Mouse (Mus musculus): ENCODE measurements around the gene Dgke.

Gene Dgke

GRCm38 (mm10) chr11:89068649-89069048 lies 2.0 kb upstream of the Dgke start:
- H3K36me3 ChIP-seq (ENCODE audit: insufficient read depth, low read length), result no peaks in the 10 kb centered on the region
- no peaks in the 10 kb centered on the region for H3K27me3 ChIP-seq (ENCODE audit: insufficient read depth, low read length)
- H3K9me3 ChIP-seq (ENCODE audit: low read length), result no peaks in the 10 kb centered on the region
- TF ChIP-seq POU5F1 (IDR thresholded peaks at IDR 0.05; ENCODE audit: borderline replicate concordance, low read length) (no peak), CTCF (conservative IDR thresholded peaks at IDR 0.05; ENCODE audit: low read length) (no peak), NANOG (IDR thresholded peaks at IDR 0.05; ENCODE audit: borderline replicate concordance, low read length) (no peak)
- H3K4me1 ChIP-seq (replicated peaks; ENCODE audit: low read depth, low read length), result peaks cover 72% of the 10 kb centered on the region
- peak overlapping the region; percentile 32; the same call in 1 of the 2 replicates for H3K4me3 ChIP-seq (replicated peaks; ENCODE audit: low read length)

DNA sequence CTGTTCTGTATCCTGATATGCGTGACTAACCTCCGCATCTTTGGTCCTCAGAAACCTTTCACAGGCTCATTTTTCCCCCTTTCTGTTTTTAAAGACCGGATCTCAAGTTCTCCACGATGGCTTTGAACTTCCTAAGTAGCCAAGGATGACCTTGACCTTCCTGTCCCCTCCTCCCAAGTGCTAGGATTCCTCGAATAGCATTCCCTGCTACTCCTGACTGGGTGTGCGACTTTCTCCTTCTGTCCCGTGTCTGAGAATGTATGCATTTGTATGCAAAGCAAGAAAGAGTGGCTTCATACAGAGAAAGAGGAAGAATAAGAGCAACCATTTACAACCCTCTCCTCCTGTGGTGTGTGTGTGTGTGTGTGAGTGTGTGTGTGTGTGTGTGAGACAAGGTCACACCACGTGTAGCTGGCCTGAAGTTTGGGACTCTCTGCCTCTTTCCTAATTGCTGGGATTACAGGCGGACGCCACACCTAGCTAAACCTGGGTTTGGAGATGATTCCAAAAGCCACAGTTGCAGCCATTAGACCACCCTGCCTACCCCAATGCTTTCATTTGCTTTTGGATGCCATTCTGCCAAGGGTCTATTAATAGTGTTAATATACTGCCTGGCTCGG lies 1.3 kb upstream of the Dgke start:
- H3K4me1 ChIP-seq (replicated peaks; ENCODE audit: low read depth, low read length), result peaks cover 72% of the 10 kb centered on the region
- H3K9me3 ChIP-seq (ENCODE audit: low read length), result no peaks in the 10 kb centered on the region

DNA sequence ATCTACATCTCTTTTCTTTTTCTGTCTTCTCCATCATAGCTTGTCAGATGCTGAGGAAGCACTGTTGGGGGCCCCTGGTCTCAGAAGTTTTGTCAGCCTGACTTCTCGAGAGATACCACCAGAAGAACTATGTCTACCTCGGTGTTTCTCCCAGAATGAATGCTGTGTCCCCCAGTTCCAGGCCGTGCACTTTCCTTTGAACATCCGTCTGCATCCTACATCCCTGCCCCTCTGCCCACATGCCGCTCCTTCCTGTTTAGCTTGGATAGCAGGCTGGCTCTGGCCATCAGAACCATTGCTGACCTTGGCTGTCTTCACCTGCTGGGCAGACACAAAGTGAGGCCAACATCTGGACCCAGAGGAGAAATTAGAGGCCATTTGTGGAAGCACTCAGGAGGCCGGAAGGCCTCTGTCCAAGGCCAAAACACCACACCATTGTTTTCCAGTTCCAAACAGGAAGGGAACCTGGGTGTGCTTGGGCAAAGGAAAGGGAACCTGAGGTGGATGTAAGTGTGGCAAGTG lies 712 bp upstream of the Dgke start:
- TF ChIP-seq POU5F1 (IDR thresholded peaks at IDR 0.05; ENCODE audit: borderline replicate concordance, low read length) (no peak), CTCF (conservative IDR thresholded peaks at IDR 0.05; ENCODE audit: low read length) (no peak), NANOG (IDR thresholded peaks at IDR 0.05; ENCODE audit: borderline replicate concordance, low read length) (no peak)
- peak overlapping the region; percentile 57 for H3K4me3 ChIP-seq (replicated peaks; ENCODE audit: low read length)
- no peaks in the 10 kb centered on the region for H3K9me3 ChIP-seq (ENCODE audit: low read length)
- no peaks in the 10 kb centered on the region for H3K27me3 ChIP-seq (ENCODE audit: insufficient read depth, low read length)
- peaks cover 72% of the 10 kb centered on the region for H3K4me1 ChIP-seq (replicated peaks; ENCODE audit: low read depth, low read length)
- H3K36me3 ChIP-seq (ENCODE audit: insufficient read depth, low read length), result no peaks in the 10 kb centered on the region

More for the DNA sequence above, 1.3 kb upstream of the Dgke start:
- TF ChIP-seq CTCF (conservative IDR thresholded peaks at IDR 0.05; ENCODE audit: low read length), result no peak
- peak; percentile 54; the same call in 1 of the 2 replicates for TF ChIP-seq POU5F1 (IDR thresholded peaks at IDR 0.05; ENCODE audit: borderline replicate concordance, low read length)
- TF ChIP-seq NANOG (IDR thresholded peaks at IDR 0.05; ENCODE audit: borderline replicate concordance, low read length), result peak; percentile 60; the same call in 1 of the 2 replicates
- H3K4me3 ChIP-seq (replicated peaks; ENCODE audit: low read length), result peak overlapping the region; percentile 57
- no peaks in the 10 kb centered on the region for H3K36me3 ChIP-seq (ENCODE audit: insufficient read depth, low read length)
- H3K27me3 ChIP-seq (ENCODE audit: insufficient read depth, low read length), result no peaks in the 10 kb centered on the region

DNA sequence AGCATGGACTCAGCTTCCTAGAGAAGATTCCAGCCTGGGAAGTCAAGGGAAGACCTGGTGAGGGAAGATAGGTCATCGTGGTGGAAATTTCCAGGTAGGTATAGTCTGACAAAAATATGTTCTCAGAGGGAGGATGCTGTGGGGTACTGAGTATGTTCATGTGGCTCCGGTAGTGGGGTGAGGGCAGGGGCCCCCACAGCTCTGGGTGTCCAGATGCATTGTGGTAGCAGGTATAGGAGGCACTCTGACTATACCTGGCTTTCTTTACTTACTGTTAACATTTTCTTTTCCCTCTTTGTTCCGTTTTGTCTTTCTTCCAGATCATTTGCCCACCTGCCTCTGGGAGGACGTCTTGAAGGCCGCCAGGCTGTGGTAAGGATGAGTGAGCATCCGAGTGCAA lies 524 bp downstream of the Dgke start:
- TF ChIP-seq NANOG (IDR thresholded peaks at IDR 0.05; ENCODE audit: borderline replicate concordance, low read length) (no peak), POU5F1 (IDR thresholded peaks at IDR 0.05; ENCODE audit: borderline replicate concordance, low read length) (no peak)
- Histone ChIP-seq H3K36me3 (ENCODE audit: insufficient read depth, low read length) (no peaks in the 10 kb centered on the region), H3K27me3 (ENCODE audit: insufficient read depth, low read length) (no peaks in the 10 kb centered on the region), H3K9me3 (ENCODE audit: low read length) (no peaks in the 10 kb centered on the region), H3K4me3 (replicated peaks; ENCODE audit: low read length) (peak overlapping the region; percentile 41; the same call in 1 of the 2 replicates), H3K4me1 (replicated peaks; ENCODE audit: low read depth, low read length) (peaks cover 69% of the 10 kb centered on the region)

DNA sequence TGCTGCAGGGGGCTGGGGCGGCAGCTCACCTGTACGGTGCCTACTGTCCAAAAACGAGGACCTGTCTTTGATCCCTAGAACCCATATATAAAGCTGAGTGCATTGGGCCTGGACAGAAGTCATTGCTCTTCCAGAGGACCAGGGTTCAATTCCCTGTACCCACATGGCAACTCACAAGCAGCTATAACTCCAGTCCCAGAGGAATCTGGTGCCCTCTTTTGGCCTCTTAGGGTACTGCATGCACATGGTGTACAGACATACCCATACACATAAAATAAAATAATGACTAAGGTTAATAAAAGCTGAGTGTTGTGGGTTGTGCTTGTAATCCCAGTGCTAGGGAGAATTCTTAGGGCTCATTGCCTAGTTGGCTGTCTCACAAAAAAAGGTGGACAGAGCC lies 1.4 kb downstream of the Dgke start:
- Histone ChIP-seq H3K36me3 (ENCODE audit: insufficient read depth, low read length) (no peaks in the 10 kb centered on the region), H3K4me3 (replicated peaks; ENCODE audit: low read length) (no peak overlapping the region), H3K9me3 (ENCODE audit: low read length) (no peaks in the 10 kb centered on the region), H3K4me1 (replicated peaks; ENCODE audit: low read depth, low read length) (peaks cover 69% of the 10 kb centered on the region), H3K27me3 (ENCODE audit: insufficient read depth, low read length) (no peaks in the 10 kb centered on the region)
- TF ChIP-seq NANOG (IDR thresholded peaks at IDR 0.05; ENCODE audit: borderline replicate concordance, low read length) (no peak), POU5F1 (IDR thresholded peaks at IDR 0.05; ENCODE audit: borderline replicate concordance, low read length) (no peak), CTCF (conservative IDR thresholded peaks at IDR 0.05; ENCODE audit: low read length) (peak; percentile 79)

GRCm38 (mm10) chr11:89064312-89064711 lies 2.3 kb downstream of the Dgke start:
- H3K9me3 ChIP-seq (ENCODE audit: low read length), result no peaks in the 10 kb centered on the region
- peaks cover 63% of the 10 kb centered on the region for H3K4me1 ChIP-seq (replicated peaks; ENCODE audit: low read depth, low read length)
- TF ChIP-seq CTCF (conservative IDR thresholded peaks at IDR 0.05; ENCODE audit: low read length) (no peak), POU5F1 (IDR thresholded peaks at IDR 0.05; ENCODE audit: borderline replicate concordance, low read length) (no peak), NANOG (IDR thresholded peaks at IDR 0.05; ENCODE audit: borderline replicate concordance, low read length) (no peak)
- H3K36me3 ChIP-seq (ENCODE audit: insufficient read depth, low read length), result peaks cover 1% of the 10 kb centered on the region; the same call in 1 of the 2 replicates
- no peaks in the 10 kb centered on the region for H3K27me3 ChIP-seq (ENCODE audit: insufficient read depth, low read length)
- H3K4me3 ChIP-seq (replicated peaks; ENCODE audit: low read length), result no peak overlapping the region

DNA sequence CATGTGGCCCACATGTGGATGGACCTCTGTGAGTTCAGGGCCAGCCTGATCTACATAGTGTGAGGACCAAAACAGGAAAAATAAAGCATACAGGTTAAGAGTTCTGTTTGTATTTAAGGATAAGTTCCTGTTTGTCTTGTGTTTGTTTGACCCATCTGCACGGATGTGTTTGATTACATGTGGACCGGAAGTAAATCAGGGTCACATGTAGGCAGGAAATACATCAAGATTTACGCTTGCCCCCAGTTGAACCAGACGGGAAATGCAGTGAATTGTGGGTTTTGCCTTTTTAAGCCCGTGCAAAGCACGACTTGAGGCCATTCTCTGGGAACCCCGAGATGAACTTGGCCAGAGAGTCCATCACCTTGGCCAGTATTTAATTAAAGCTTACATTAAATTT lies 5.3 kb downstream of the Dgke start:
- TF ChIP-seq POU5F1 (IDR thresholded peaks at IDR 0.05; ENCODE audit: borderline replicate concordance, low read length) (no peak), NANOG (IDR thresholded peaks at IDR 0.05; ENCODE audit: borderline replicate concordance, low read length) (no peak), CTCF (conservative IDR thresholded peaks at IDR 0.05; ENCODE audit: low read length) (no peak)
- Histone ChIP-seq H3K27me3 (ENCODE audit: insufficient read depth, low read length) (no peaks in the 10 kb centered on the region), H3K9me3 (ENCODE audit: low read length) (no peaks in the 10 kb centered on the region), H3K4me1 (replicated peaks; ENCODE audit: low read depth, low read length) (peaks cover 64% of the 10 kb centered on the region), H3K36me3 (ENCODE audit: insufficient read depth, low read length) (peaks cover 26% of the 10 kb centered on the region), H3K4me3 (replicated peaks; ENCODE audit: low read length) (no peak overlapping the region)

DNA sequence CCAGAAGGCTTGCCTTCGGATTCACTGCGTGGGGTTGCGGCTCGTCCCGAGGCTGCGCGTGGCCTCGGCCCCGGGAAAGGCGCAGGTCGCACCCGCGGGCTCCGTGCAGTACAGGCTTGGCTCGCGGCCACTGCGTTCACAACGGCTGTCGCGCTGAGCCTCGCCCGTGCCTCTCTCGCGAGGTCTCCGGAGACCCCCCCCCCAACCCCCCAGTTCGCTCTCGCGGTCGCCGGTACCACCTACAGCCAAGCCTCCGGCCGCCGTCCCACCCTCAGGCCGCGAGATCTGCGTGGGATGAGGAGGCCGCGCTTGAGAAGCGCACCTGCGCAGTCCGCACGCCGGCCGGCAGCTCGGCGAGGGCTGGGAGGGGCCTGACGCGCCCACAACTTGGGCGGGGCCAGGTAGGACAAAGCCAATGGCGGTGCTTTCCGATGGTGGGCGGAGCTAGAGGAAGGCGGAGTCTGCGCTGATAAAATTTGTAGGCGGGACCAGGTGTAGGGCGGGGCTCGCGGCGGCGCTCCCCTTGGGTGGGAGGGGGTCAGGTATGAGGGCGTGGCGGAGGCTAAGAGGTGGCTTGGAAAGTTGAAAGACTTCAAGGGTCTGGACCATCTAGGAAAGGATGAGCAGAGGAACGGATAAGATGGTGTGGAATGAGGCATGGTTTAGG lies 6.1 kb downstream of the Dgke start:
- Histone ChIP-seq H3K4me3 (replicated peaks; ENCODE audit: low read length) (peak overlapping the region; percentile 98), H3K4me1 (replicated peaks; ENCODE audit: low read depth, low read length) (peaks cover 59% of the 10 kb centered on the region), H3K9me3 (ENCODE audit: low read length) (no peaks in the 10 kb centered on the region), H3K36me3 (ENCODE audit: insufficient read depth, low read length) (peaks cover 34% of the 10 kb centered on the region), H3K27me3 (ENCODE audit: insufficient read depth, low read length) (no peaks in the 10 kb centered on the region)
- TF ChIP-seq NANOG (IDR thresholded peaks at IDR 0.05; ENCODE audit: borderline replicate concordance, low read length) (no peak), POU5F1 (IDR thresholded peaks at IDR 0.05; ENCODE audit: borderline replicate concordance, low read length) (no peak), CTCF (conservative IDR thresholded peaks at IDR 0.05; ENCODE audit: low read length) (no peak)
